8 mouse cellular contexts compared by ENCODE assay signal in the genomic region with DNA sequence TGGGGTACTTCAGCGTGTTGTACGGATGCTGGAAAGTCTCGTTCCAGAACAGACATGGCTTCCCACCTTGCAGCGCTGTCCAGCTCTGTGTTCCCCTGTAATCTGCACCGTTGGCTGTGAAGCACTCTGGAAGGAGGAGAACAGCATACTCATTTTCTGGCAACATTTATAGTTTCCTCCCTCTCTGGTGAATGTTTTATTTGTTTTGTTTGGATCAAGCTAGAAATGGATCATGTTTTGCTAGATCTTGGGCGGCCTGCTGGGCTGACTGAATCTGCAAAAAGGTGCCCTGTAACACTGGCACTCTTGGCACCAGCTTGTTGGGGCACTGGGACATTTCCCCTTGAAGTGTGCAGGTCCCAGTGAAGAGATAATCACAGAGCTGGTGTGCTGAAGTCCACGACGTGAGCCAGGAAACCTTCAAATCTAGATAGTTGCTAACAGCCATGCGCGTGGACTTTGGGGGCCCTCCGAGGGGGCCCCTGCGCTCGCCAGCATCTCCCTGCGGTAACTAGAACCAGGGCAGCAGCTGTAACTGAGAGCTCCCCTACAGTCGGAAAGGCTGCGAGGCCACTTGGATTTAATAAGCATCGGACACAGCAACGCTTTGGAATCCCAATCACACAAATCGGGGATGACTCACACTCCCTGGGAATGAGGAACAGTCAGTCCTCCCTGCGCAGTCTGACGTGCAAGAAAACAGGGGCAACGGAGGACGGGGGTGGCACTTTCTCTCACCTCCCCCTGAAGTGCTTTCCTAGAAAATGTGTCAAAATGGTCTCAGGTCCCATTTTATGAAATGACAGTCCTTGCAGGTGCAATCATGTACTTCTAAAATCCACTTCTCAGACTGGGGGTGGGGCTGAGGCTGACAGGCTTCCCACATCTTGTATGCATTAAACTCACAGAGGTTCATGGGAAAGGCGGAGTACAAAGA. TPM values are rescaled to one million over a fixed set of nuclear protein-coding genes. Genes with fewer than 3 reads are reported as not detected.
DNase-seq lines count a peak whose midpoint lies in the region; ATAC-seq lines count a peak whose summit lies in the region.

No protein-coding gene starts in this region.

- 20% methylated on average over 24 of the region's 24 CpGs for WGBS in embryonic facial prominence, embryonic 15.5 days

- H3K9me3 ChIP-seq in embryonic facial prominence, embryonic 15.5 days (replicated peaks), result no peaks in the 10 kb centered on the region

- DNase-seq in adrenal gland, adult 18-20 months (ENCODE audit: low spot score in 2 of 2), result peak; percentile 25 to 28
- DNase-seq in heart, adult 8-10 months (ENCODE audit: low spot score), result peak; percentile 68
- DNase-seq in kidney, adult 18-20 months, result peak; percentile 54
- peak; percentile 64 to 91 for DNase-seq in left cerebral cortex, postnatal 25 days (ENCODE audit: low spot score in 2 of 2)
- DNase-seq in right cerebral cortex, adult 18-20 months, result peak; percentile 88

- H3K27me3 ChIP-seq in embryonic facial prominence, embryonic 15.5 days, result no peaks in the 10 kb centered on the region

- H3K27ac ChIP-seq in embryonic facial prominence, embryonic 15.5 days (replicated peaks), result peak overlapping the region; percentile 94

- peak overlapping the region; percentile 22 for H3K4me3 ChIP-seq in embryonic facial prominence, embryonic 15.5 days (replicated peaks)

- H3K4me1 ChIP-seq in embryonic facial prominence, embryonic 15.5 days, result peaks cover 64% of the 10 kb centered on the region

- H3K9ac ChIP-seq in embryonic facial prominence, embryonic 15.5 days, result no peak overlapping the region

- peak overlapping the region; percentile 48 for H3K4me2 ChIP-seq in embryonic facial prominence, embryonic 15.5 days (replicated peaks)

- peak; percentile 75 for ATAC-seq in embryonic facial prominence, embryonic 15.5 days (ENCODE audit: insufficient number of reproducible peaks, low FRiP score, low TSS enrichment, low read depth)
- ATAC-seq in CD4-positive, CD25-positive, alpha-beta regulatory T cell, adult 4 months, result no peak
- no peak for ATAC-seq in inflammation-experienced regulatory T-cells, adult 6 months

- H3K36me3 ChIP-seq in embryonic facial prominence, embryonic 15.5 days, result peaks cover 24% of the 10 kb centered on the region

- intact Hi-C loops in left cerebral cortex, postnatal 25 days (cut with DNase I), result loop anchor here (2.0 kb wide), 2 partner anchors 17 to 79 kb away; a partner anchor contains a TSS

RNA-seq across cellular contexts. Expression of a gene that starts 17.3 kb away (rescaled TPM):
- 10 to 100 TPM; 17.2 to 19.1 TPM for total RNA-seq in adrenal gland, adult 18-20 months (2021)
- polyA plus RNA-seq in embryonic facial prominence, embryonic 15.5 days (2015; fragmentation: Nextera tagmentation; extraction: Ambion mirVana), result 39.5 and 40.5 TPM in 2 replicates
- total RNA-seq in heart, adult 8-10 months (2022), result 100 to 1,000 TPM in 2 of 4 experiments, 10 to 100 TPM in 2; 86.5 to 107 (median 100) TPM
- 10 to 100 TPM; 14.0 to 15.9 TPM for total RNA-seq in left cerebral cortex, postnatal 25 days (2021)
- 1 to 10 TPM; 3.4 to 4.3 TPM for polyA plus RNA-seq in CD4-positive, CD25-positive, alpha-beta regulatory T cell, adult 4 months (2017; shearing (Covaris generic))
- 1 to 10 TPM; 2.3 to 4.1 (median 3.0) TPM for polyA plus RNA-seq in inflammation-experienced regulatory T-cells, adult 6 months (2017; shearing (Covaris generic))

Comparison
In these comparisons a context has a peak if more than half of its experiments do, and no peak if none do; other contexts are left out.
1. DNase-seq: peak in every context shown above with its lines; median percentile 88 in right cerebral cortex, adult 18-20 months; 78 in left cerebral cortex, postnatal 25 days; 68 in heart, adult 8-10 months; 54 in kidney, adult 18-20 months; 26 in adrenal gland, adult 18-20 months.
2. RNA of a gene that starts 17.3 kb away (total RNA-seq): 86.5 to 107 TPM in heart, adult 8-10 months; 17.2 to 19.1 TPM in adrenal gland, adult 18-20 months and 14.0 to 15.9 TPM in left cerebral cortex, postnatal 25 days; every median in the first group is over 4 times any median in the second.